9 mouse cellular contexts compared by ENCODE assay signal in genomic region chr9:43730284-43731027, GRCm38 (mm10). TPM values are rescaled to one million over a fixed set of nuclear protein-coding genes. Genes with fewer than 3 reads are reported as not detected.
DNase-seq lines count a peak whose midpoint lies in the region; ATAC-seq and TF ChIP-seq lines count a peak whose summit lies in the region.
"Had no signal": no experiment of that assay in that cellular context is flagged by ENCODE, and none has a peak within 500 bp of the region (broad histone marks: within the 10 kb centered on the region; RNA-seq: fewer than 3 reads in every experiment).

No protein-coding gene starts in this region.

- no peak for TF ChIP-seq EP300 in ES-Bruce4 (IDR thresholded peaks at IDR 0.05; ENCODE audit: insufficient read depth, low read depth, low read length)

- H3K4me3 ChIP-seq in ES-Bruce4 (ENCODE audit: low read depth, low read length), result no peak overlapping the region
- H3K4me3 ChIP-seq in cortical plate, adult 2 months (ENCODE audit: insufficient read depth, low read length), result no peak overlapping the region
- no peak overlapping the region for H3K4me3 ChIP-seq in heart, embryonic 10.5 days
- H3K4me3 ChIP-seq in kidney, postnatal 0 days (replicated peaks; ENCODE audit: low read depth, low read length), result no peak overlapping the region
- H3K4me3 ChIP-seq: myocyte had no signal

- H3K9me3 ChIP-seq in ES-Bruce4 (replicated peaks; ENCODE audit: control insufficient read depth, insufficient read depth, low read length, poor library complexity, severe bottlenecking), result no peaks in the 10 kb centered on the region
- no peaks in the 10 kb centered on the region for H3K9me3 ChIP-seq in heart, embryonic 10.5 days
- no peaks in the 10 kb centered on the region for H3K9me3 ChIP-seq in kidney, postnatal 0 days (replicated peaks; ENCODE audit: low read length)

- TF ChIP-seq CTCF in ES-Bruce4 (IDR thresholded peaks at IDR 0.05; ENCODE audit: low read depth, low read length), result peak; percentile 81
- TF ChIP-seq CTCF in cortical plate, adult 2 months (IDR thresholded peaks at IDR 0.05; ENCODE audit: extremely low read depth, insufficient read depth, low read length), result peak; percentile 41
- peak; percentile 69 for TF ChIP-seq CTCF in kidney, postnatal 0 days (IDR thresholded peaks at IDR 0.05; ENCODE audit: low read depth)

- ATAC-seq in cerebellum, adult (ENCODE audit: insufficient number of reproducible peaks, low FRiP score, low TSS enrichment), result no peak
- 0 out of 2 replicates have a peak, but pooled peaks have one; percentile 46 for ATAC-seq in kidney, postnatal 0 days (replicated peaks; ENCODE audit: low FRiP score, low read depth)
- ATAC-seq in megakaryocyte-erythroid progenitor cell, adult 5-6 weeks (replicated peaks; ENCODE audit: low FRiP score, low TSS enrichment, poor library complexity, severe bottlenecking), result 0 out of 2 replicates have a peak, but pooled peaks have one; percentile 55

- no peak overlapping the region for H3K4me2 ChIP-seq in kidney, postnatal 0 days (ENCODE audit: low read length)

- no peak for TF ChIP-seq POLR2A in ES-Bruce4 (IDR thresholded peaks at IDR 0.05; ENCODE audit: insufficient read depth, low read length)
- no peak for TF ChIP-seq POLR2A in cortical plate, adult 2 months (IDR thresholded peaks at IDR 0.05; ENCODE audit: extremely low read depth, insufficient read depth, low read length)

- no peaks in the 10 kb centered on the region for H3K36me3 ChIP-seq in ES-Bruce4 (ENCODE audit: control insufficient read depth, insufficient read depth, low read length, poor library complexity, severe bottlenecking)
- H3K36me3 ChIP-seq in heart, embryonic 10.5 days, result no peaks in the 10 kb centered on the region
- H3K36me3 ChIP-seq in kidney, postnatal 0 days (ENCODE audit: insufficient read depth, low read length), result no peaks in the 10 kb centered on the region

- no peaks in the 10 kb centered on the region for H3K27me3 ChIP-seq in ES-Bruce4 (ENCODE audit: control insufficient read depth, insufficient read depth, low read length, poor library complexity, severe bottlenecking)
- H3K27me3 ChIP-seq in heart, embryonic 10.5 days (ENCODE audit: insufficient read depth, poor library complexity, severe bottlenecking), result peaks cover 60% of the 10 kb centered on the region
- H3K27me3 ChIP-seq in kidney, postnatal 0 days (ENCODE audit: insufficient read depth, low read length), result no peaks in the 10 kb centered on the region; the same call in 1 of the 2 replicates

- H3K9ac ChIP-seq in ES-Bruce4 (ENCODE audit: low read depth, poor library complexity, severe bottlenecking), result no peak overlapping the region
- H3K9ac ChIP-seq in kidney, postnatal 0 days (ENCODE audit: low read depth, low read length), result no peak overlapping the region

- peaks cover 4% of the 10 kb centered on the region for H3K4me1 ChIP-seq in ES-Bruce4 (ENCODE audit: control insufficient read depth, insufficient read depth, low read length)
- H3K4me1 ChIP-seq in cortical plate, adult 2 months (ENCODE audit: control insufficient read depth, insufficient read depth, low read length), result no peaks in the 10 kb centered on the region
- peaks cover 24% of the 10 kb centered on the region for H3K4me1 ChIP-seq in heart, embryonic 10.5 days
- H3K4me1 ChIP-seq in kidney, postnatal 0 days (replicated peaks; ENCODE audit: insufficient read depth, low read length), result 0 out of 2 replicates have a peak, but pooled peaks cover 2% of the 10 kb centered on the region

- peak; percentile 49 for DNase-seq in cerebellum, adult 11-12 months
- peak; percentile 84 for DNase-seq in heart, embryonic 10.5 days (ENCODE audit: low spot score)
- DNase-seq in kidney, postnatal 0 days (ENCODE audit: low spot score), result peak; percentile 63
- DNase-seq in thymus, postnatal 36 days, result peak; percentile 21 to 36

- WGBS in heart, embryonic 10.5 days, result 17% methylated on average over 22 of the region's 22 CpGs
- 22% methylated on average over 22 of the region's 22 CpGs for WGBS in kidney, postnatal 0 days

- H3K27ac ChIP-seq in ES-Bruce4 (ENCODE audit: insufficient read depth, low read length), result no peak overlapping the region
- H3K27ac ChIP-seq in cortical plate, adult 2 months (ENCODE audit: insufficient read depth, low read length), result no peak overlapping the region
- no peak overlapping the region for H3K27ac ChIP-seq in heart, embryonic 10.5 days
- H3K27ac ChIP-seq in kidney, postnatal 0 days, result no peak overlapping the region

RNA-seq across cellular contexts. Expression of gene Nectin1, which starts 13.3 kb away (rescaled TPM):
- polyA plus RNA-seq in ES-Bruce4 (2011; ENCODE audit: insufficient read depth, insufficient read length, low read depth, missing spikeins), result 10.3 and 13.1 TPM in 2 replicates
- polyA plus RNA-seq in cortical plate, adult 2 months (2012; rRNA removed), result 19.0 and 19.2 TPM in 2 replicates
- polyA plus RNA-seq in heart, embryonic 10.5 days (2016; fragmentation: Nextera tagmentation; extraction: Ambion mirVana), result 1.7 and 3.9 TPM in 2 replicates
- 3.7 and 3.9 TPM in 2 replicates for polyA plus RNA-seq in kidney, postnatal 0 days (2015; fragmentation: Nextera tagmentation; extraction: Ambion mirVana)
- 2.5 and 3.0 TPM in 2 replicates for total RNA-seq in megakaryocyte-erythroid progenitor cell, adult 5-6 weeks (2014; fragmentation: Nextera tagmentation)
- total RNA-seq in megakaryocyte-erythroid progenitor cell, adult 5-6 weeks (2017), result 0.94 and 1.8 TPM in 2 replicates

Comparison
In these comparisons a context has a peak if more than half of its experiments do, and no peak if none do; other contexts are left out.
1. DNase-seq: peak in every context shown above with its lines; median percentile 84 in heart, embryonic 10.5 days; 63 in kidney, postnatal 0 days; 49 in cerebellum, adult 11-12 months; 28 in thymus, postnatal 36 days.